Mouse (Mus musculus): ENCODE measurements at regions not wholly inside any gene's neighbourhood (a gene's known extent, or its start where the extent isn't known, plus 50 kb on each side); places are given as distances from the start of the nearest gene placed in this dataset.

GRCm38 (mm10) chr5:52309317-52310060, 54.1 kb upstream of the Sod3 start:
- no peak for DNase-seq (ENCODE audit: low read depth, low spot score)

DNA sequence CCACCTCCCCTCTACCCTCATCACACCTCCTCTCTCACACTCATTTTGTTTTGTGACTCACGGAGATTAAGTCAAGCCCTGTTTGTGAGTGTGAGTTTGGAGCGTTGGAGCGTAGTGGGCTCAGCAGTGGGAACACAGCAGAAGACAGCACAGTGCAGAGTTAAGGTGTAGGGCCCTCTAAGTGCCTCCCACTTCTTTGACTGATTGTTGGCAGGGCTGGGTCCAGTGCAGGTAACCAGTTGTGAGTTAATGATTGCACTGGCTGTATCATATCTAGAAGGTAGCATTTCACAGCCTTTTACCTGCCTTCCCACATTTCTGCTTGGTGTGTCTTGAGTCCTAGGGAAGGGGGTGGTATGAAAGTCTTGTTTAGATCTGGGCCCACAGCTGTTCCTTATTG, 67.3 kb upstream of the Sod3 start:
- DNase-seq (ENCODE audit: low read depth, low spot score) = no peak

GRCm38 (mm10) chr5:52294466-52294865, 69.1 kb upstream of the Sod3 start:
- DNase-seq (ENCODE audit: low read depth, low spot score) = no peak

- no peak for DNase-seq (ENCODE audit: low read depth, low spot score)
Observed at GRCm38 (mm10) chr5:52288319-52288718, 75.3 kb upstream of the Sod3 start.

- DNase-seq (ENCODE audit: low read depth, low spot score) = no peak
Observed at GRCm38 (mm10) chr5:52280871-52281270, 82.7 kb upstream of the Sod3 start.

GRCm38 (mm10) chr5:52278111-52278510, 85.5 kb upstream of the Sod3 start:
- DNase-seq (ENCODE audit: low read depth, low spot score) = no peak

DNA sequence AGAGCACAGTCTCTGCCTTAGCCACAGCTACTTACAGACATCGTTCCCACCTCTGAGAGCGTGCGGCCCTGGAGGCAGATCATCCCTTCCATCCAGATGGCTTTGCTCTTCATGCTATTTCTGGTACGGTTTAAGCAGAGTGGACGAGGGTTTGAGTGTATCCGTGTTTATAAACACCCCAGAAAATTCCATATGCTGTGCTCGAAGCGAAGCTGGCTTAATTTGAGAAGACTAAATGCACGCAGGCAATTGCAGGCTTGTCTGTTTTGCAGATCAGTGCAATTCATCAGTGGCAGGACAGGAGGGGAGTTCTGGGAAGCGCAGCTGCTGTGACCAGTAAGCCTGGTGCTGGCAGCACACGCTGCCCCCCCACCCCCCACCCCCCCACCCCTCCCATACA, 72.9 kb upstream of the Dhx15 start:
- no peak for DNase-seq (ENCODE audit: low read depth, low spot score)

DNA sequence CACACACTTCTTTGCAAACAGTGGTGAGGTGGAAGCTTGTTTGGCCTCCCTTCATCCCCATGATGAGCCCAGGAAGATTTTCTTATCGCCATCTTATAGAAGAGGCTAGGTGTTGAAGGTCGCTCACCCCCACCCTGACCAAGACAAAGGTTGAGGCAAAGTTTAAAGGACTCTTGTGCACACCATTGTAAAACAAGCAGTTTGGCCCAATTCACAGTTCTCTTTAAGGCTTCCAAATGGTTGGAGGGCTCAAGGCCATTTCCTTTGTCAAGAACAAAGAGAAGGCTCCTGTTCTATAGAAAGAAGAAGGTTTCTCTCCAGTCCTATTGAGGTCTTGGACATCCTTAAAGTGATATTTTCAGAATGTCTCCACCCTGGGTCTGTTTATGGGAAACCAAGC, 67.8 kb upstream of the Dhx15 start:
- DNase-seq (ENCODE audit: low read depth, low spot score) = peak; percentile 14

- peak; percentile 21 for DNase-seq (ENCODE audit: low read depth, low spot score)
Observed at GRCm38 (mm10) chr5:52254602-52255071, 64.3 kb upstream of the Dhx15 start.

- no peak for DNase-seq (ENCODE audit: low read depth, low spot score)
Observed at GRCm38 (mm10) chr5:52249804-52250203, 59.5 kb upstream of the Dhx15 start.

- no peak for DNase-seq (ENCODE audit: low read depth, low spot score)
Observed at GRCm38 (mm10) chr5:52243931-52244330, 53.6 kb upstream of the Dhx15 start.

- no peak for DNase-seq (ENCODE audit: low read depth, low spot score)
Observed at GRCm38 (mm10) chr5:52242414-52242813, 52.1 kb upstream of the Dhx15 start.

DNA sequence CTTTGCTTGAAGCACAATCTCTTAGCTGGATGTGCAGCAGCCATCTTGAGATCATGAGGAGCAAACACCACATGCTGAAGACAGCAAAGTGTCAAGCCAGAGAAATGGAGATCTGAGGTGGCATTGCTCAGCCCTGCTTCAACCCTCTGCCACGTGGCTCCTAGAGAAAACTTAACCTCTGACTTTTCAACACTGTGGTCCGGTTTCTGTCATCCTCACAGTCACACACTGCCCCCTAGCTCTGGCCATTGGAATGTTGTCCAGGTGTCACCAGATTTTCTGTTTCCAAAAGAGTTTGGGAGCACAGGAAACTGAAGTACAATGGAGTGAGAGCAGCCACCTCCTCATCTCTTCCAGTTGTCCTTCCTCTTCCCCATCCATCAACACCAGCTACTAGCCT, 50.2 kb upstream of the Dhx15 start:
- peak; percentile 62 for DNase-seq (ENCODE audit: low read depth, low spot score)

Measured in R1 (cell line).